Mouse (Mus musculus) thymus, postnatal 0 days (tissue): ENCODE results near the gene Hs2st1. TPM values are rescaled to one million over a fixed set of nuclear protein-coding genes. Genes with fewer than 3 reads are reported as not detected.
A peak's percentile ranks its signal among the peaks of the same experiment; 100 is the strongest.

Experiments used
- DNase-seq: peaks from one replicate; pipeline ENCODE4 v3.0.0-alpha.2; 2015; ENCODE audit warnings: low spot score
- polyA plus RNA-seq: library from polyadenylated mRNA; unstranded; fragments of >200 nt; fragmentation: Nextera tagmentation; extraction: Ambion mirVana; gene quantifications from 2 replicates; pipeline ENCODE4 v1.2.1, GENCODE M21; 2015

Hs2st1 gene
- polyA plus RNA-seq, 1 experiment from 2014 or later, result 10.8 TPM

DNA sequence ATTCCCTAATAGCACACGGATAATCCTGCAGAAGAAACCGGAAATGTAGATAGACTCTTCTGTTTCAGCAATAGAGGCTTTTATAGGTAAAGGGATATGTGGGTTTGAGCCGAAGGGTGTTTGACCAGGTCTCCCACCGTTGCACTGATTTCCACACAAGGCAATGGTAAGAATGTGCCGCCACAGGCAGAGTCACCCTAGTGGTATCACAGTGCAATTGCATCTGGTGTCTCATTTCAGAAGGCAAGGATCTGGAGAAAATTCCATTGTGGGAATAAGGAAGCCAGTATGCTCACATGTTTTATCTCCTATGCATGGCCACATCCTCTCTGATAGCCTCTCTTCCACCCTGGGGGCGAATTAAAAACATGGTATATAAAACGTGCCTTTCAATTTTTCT, 171.8 kb downstream of the Hs2st1 start:
- DNase-seq, result no peak

DNA sequence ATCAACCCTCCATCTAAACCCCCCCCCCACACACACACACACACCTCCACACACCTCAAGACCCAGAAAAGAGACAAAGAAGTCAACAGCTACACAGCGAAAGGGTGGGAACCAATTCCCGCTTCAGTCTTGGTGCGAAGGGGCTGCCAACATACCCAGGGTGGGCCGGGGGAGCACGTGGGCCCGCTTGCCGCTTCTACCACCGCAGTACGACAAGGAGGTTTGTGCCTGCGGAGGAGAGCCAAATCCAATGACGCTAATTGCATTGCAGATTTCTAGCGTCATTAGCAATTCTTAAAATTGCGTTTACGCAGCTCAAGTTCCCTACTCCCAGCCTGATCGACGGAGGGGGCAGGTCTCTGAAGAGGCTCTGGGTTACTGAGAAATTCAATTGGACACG, 173.5 kb downstream of the Hs2st1 start:
- DNase-seq, result no peak

GRCm38 (mm10) chr3:144394454-144394943, 175.5 kb downstream of the Hs2st1 start:
- DNase-seq, result no peak

- DNase-seq, result no peak
Measured at GRCm38 (mm10) chr3:144386446-144386845, 183.5 kb downstream of the Hs2st1 start.

DNA sequence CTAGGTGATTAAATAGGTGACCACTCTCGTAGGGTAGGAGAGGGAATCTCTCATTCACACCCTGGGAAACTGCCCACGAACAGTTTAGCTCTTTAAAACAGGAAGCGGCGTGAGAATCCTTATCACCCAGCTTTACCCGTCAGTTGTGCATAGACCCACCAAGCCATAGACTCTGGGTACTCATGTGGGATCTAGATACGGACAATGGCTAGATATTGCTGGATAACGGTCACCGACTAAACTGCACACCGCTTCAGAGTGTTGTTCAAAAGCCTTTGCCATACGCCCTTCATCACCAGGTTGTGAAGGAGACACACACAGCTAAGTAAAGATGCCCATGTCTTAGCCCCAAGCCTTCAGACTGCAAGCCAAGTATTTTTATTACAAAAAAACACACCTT, 185.3 kb downstream of the Hs2st1 start:
- DNase-seq, result no peak

- DNase-seq, result no peak
Measured at GRCm38 (mm10) chr3:144381431-144381980, 188.5 kb downstream of the Hs2st1 start.

- DNase-seq, result peak; percentile 64
Measured at GRCm38 (mm10) chr3:144380921-144381320, 189.1 kb downstream of the Hs2st1 start.

DNA sequence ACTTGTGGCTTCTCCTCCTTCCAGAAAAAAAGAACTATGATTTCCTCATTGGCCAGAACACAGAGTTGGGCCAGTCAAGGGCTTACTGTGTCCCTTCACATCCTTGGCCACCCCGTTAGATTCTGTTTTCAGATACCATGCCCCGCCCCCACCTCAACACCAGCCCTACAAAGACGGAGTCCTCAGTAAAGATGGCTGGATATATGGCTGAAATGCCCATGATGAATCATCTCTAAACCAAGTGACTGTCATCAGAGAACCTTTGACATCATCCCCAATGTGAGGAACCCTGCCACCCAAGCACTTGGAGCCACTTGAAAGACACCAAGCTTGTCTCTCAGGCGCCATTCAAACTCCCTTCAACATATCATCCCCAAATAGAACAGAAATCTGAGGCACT, 190.2 kb downstream of the Hs2st1 start:
- no peak for DNase-seq

Other genes starting within 250 kb of the Hs2st1 start
- gene Selenof, start 123 bp upstream of the Hs2st1 start, polyA plus RNA-seq, result 519 and 548 TPM in 2 replicates
- 158 and 162 TPM in 2 replicates for gene Sh3glb1, start 150.2 kb upstream of the Hs2st1 start, polyA plus RNA-seq
- 0.65 and 0.68 TPM in 2 replicates for gene Clca3a1, start 190.8 kb upstream of the Hs2st1 start, polyA plus RNA-seq
- gene Clca3a2, start 249.3 kb upstream of the Hs2st1 start, polyA plus RNA-seq, result 1.1 and 1.3 TPM in 2 replicates